Mouse (Mus musculus): ENCODE results near the gene Tbc1d22a. TPM values are rescaled to one million over a fixed set of nuclear protein-coding genes. Genes with fewer than 3 reads are reported as not detected.
A peak's percentile ranks its signal among the peaks of the same experiment; 100 is the strongest.
"Not testable (repeated sequence)": the region's sequence is repeated elsewhere in the genome, so short reads cannot be mapped to it uniquely, and the experiment has no call there.

The Tbc1d22a gene
- total RNA-seq, 2 experiments from 2014 or later: 23.2 to 24.5 TPM

GRCm38 (mm10) chr15:86177703-86178251 lies 36.5 kb upstream of the Tbc1d22a start:
- DNase-seq (ENCODE audit: low spot score in 2 of 2); intact Hi-C loops (cut with DNase I): not testable (repeated sequence)

DNA sequence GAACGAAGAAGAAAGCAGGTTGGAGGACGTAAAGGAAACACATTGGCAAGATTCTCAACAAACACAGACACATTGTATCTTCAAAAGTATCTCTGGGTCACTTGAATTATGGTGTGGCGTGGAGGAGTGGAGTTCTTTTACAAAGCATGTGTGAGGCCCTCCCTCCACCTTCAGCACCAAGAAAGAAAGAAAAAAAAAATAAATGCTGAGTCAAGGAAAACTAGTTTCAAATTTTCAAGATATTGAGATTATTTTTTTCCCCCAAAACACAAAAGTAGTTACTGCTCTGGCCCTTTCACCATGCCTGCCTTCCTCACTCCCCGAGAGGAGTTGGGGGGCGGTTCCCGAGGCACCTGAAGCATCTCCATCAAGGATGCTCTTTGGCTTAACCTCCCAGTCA lies 35.7 kb upstream of the Tbc1d22a start:
- no peak for DNase-seq (ENCODE audit: low spot score in 2 of 2)
- intact Hi-C loops (cut with DNase I): no loop called here

GRCm38 (mm10) chr15:86180427-86180826 lies 33.8 kb upstream of the Tbc1d22a start:
- intact Hi-C loops (cut with DNase I): no loop called here
- no peak for DNase-seq (ENCODE audit: low spot score in 2 of 2)

- DNase-seq (ENCODE audit: low spot score in 2 of 2); intact Hi-C loops (cut with DNase I): not testable (repeated sequence)
Observed at GRCm38 (mm10) chr15:86181321-86181720, 32.9 kb upstream of the Tbc1d22a start.

GRCm38 (mm10) chr15:86181941-86182439 lies 32.3 kb upstream of the Tbc1d22a start:
- intact Hi-C loops (cut with DNase I): no loop called here
- DNase-seq (ENCODE audit: low spot score in 2 of 2): peak; percentile 33 to 50

DNA sequence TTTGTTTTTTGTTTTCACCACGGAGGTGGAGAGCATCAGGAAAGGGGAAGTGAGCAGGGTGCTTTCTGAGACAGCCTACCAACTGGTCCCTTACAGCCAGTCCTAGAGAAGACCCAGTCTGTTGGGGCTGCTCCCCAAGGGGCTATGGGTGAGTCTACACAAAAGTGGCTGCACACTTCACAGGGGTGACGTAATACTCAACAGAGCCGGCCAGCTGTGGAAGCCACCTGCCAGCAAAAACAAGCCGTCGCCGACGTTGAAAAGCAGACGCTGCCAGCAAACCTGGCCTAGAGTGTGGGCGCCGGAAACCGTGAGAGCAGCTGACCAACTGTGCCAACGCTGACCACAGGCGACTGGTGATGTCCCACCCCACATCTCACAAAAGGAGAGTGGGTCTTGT lies 31.6 kb upstream of the Tbc1d22a start:
- DNase-seq (ENCODE audit: low spot score in 2 of 2): peak; percentile 54 to 67
- intact Hi-C loops (cut with DNase I): no loop called here

DNA sequence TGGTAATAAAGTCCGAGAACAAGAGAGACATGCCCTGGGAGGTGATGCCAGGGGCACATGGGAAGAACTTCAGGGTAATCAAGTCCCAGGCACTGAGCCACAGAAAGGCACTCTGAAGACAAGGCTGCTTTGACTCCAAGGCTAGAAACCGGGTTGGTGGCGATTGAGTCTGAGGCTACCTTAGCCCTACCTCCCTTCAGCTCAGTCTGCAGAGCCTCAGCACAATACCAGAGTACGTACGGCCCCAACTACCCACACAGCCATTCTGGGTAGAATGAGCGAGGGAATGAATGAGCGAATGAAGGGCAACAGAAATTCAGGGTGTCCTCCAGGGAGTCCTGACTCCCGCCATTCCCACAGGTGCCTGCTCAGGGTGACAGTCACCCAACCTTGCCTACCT lies 30.8 kb upstream of the Tbc1d22a start:
- intact Hi-C loops (cut with DNase I): no loop called here
- DNase-seq (ENCODE audit: low spot score in 2 of 2): no peak

DNA sequence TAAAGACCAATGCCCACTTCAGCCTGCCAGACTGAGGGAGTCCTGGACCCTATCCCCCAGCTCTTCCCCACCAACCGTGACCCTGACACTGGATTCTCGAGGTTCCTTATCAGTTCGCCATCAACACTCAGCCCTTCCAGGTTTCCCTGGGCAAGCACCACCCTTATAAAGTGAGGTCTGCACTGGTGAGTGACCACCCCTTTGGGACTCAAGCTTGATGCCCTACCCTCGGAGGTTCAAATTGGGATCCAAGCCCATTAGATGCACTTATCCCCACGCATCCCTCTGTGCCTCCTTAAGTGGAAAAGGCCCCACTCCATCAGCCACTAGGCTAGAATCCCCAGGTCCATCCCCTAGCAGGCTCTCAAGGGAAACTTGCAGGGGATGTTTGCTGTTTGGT lies 30.2 kb upstream of the Tbc1d22a start:
- no peak for DNase-seq (ENCODE audit: low spot score in 2 of 2)
- intact Hi-C loops (cut with DNase I): no loop called here

DNA sequence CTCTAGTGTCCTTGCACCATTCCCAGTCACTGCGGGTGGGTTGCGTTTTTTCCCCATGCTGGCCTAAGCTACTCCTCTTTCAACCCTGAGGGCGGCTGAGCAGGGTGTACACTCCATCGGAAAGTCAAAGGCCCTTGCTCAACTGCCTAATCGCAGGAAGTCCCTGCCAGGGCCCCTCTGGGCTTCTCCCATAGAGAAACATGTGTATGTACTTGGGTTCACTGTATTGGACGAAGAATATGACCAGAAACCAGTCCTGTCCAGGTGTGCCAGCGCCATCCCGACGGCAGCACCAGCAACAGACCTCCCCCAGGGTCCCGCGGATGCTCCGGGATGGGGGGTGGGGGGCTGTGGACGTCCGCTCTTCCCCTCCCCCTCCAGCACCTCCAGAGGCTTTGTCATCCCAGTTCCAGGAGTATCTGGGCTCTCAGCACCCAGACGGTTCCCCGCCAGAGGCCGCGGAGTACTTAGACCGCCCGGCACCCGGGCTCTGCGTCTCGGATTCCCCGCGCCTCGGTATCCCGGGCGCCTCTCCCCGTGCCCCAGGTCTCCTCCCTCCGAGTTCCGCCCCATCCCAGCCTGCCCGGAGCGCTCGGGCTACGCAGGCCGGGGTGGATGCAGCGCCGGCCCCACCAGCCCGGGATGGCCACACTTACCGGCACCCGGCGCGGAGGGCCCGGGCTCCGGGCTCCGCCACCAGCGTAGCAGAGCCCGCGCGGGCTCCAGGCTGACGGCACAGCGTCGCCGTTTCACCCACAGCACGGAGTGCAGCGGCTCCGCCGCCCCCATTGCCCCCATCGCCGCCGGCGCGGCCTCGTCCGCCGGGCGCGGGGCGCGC lies 29.2 kb upstream of the Tbc1d22a start:
- intact Hi-C loops (cut with DNase I): loop anchor here (5.0 kb wide), 1 partner anchor 42 kb away; no protein-coding TSS in a partner anchor
- DNase-seq (ENCODE audit: low spot score in 2 of 2): peak; percentile 32 to 45

GRCm38 (mm10) chr15:86185689-86186569 lies 28.3 kb upstream of the Tbc1d22a start, which contains the start of gene Cerk:
TSS of gene Cerk (minus strand) at chr15:86186141.
- intact Hi-C loops (cut with DNase I): loop anchor here (5.0 kb wide), 1 partner anchor 41 kb away; no protein-coding TSS in a partner anchor
- DNase-seq (ENCODE audit: low spot score in 2 of 2): peak; percentile 62 to 81

GRCm38 (mm10) chr15:86186686-86187085 lies 27.6 kb upstream of the Tbc1d22a start:
- DNase-seq (ENCODE audit: low spot score in 2 of 2): no peak
- intact Hi-C loops (cut with DNase I): loop anchor here (5.0 kb wide), 1 partner anchor 41 kb away; no protein-coding TSS in a partner anchor

- peak in 1 of 2 experiments; percentile 21 for DNase-seq (ENCODE audit: low spot score in 2 of 2)
- intact Hi-C loops (cut with DNase I): loop anchor here (5.0 kb wide), 1 partner anchor 39 kb away; no protein-coding TSS in a partner anchor
Observed at GRCm38 (mm10) chr15:86188186-86188585, 26.1 kb upstream of the Tbc1d22a start.

DNA sequence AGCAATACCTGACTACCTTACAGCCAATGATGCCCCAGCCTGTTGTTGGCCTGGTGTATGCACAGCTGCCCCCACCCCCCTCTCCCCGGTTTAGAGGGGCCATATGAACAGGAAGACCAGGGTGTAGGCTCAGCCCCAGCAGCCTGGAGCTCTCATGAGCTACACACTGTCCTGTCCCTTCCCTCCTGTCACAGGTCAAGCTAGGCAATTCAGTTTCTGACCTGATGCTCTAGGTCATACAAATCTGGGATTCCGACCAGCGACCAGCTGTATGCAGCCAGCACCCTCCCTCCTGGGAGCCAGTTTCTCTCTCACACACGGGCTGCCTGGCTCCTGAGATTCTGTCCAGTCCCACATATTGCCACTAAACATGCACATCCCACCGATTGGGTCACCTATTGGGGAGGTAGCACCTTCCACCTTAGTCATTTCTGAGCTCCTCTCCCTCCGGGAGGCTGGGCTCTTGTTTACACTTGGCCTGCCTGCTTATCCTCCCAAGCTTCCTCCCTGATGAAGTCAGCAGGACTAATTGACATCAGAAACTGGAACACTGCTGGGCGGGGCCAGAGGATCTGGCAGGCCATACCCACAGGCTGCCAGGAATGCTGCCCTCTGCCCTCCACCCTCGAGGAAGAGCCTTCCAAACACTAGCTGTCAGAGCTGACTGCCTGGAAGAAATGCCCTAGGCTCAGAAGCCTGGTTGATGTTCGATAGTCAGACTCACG lies 25.4 kb upstream of the Tbc1d22a start:
- DNase-seq (ENCODE audit: low spot score in 2 of 2): peak; percentile 34 to 54

DNA sequence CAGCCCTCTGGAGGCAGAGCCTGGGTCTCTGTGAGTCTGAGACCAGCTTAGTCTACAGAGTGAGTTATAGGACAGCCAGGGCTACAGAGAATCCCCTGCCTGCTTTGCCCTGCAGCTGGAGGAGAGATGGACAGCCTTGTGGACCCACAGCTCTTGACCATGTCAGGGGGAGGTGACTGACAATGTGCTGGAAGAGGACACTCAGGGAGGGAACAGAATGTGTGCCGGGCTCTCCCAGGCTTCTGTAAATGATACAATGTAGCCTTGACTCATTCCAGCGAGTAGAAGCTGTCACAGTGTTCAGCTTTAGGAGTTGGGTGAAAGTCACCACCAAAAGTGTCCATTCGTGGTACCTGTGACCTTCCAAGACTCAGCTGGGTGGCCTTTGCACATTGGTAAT lies 23.9 kb upstream of the Tbc1d22a start:
- DNase-seq (ENCODE audit: low spot score in 2 of 2): no peak
- intact Hi-C loops (cut with DNase I): no loop called here

More for the DNA sequence above, 25.4 kb upstream of the Tbc1d22a start:
- intact Hi-C loops (cut with DNase I): loop anchor here (5.0 kb wide), 1 partner anchor 38 kb away; no protein-coding TSS in a partner anchor

- no peak for DNase-seq (ENCODE audit: low spot score in 2 of 2)
- intact Hi-C loops (cut with DNase I): no loop called here
Observed at GRCm38 (mm10) chr15:86191505-86191904, 22.8 kb upstream of the Tbc1d22a start.

DNA sequence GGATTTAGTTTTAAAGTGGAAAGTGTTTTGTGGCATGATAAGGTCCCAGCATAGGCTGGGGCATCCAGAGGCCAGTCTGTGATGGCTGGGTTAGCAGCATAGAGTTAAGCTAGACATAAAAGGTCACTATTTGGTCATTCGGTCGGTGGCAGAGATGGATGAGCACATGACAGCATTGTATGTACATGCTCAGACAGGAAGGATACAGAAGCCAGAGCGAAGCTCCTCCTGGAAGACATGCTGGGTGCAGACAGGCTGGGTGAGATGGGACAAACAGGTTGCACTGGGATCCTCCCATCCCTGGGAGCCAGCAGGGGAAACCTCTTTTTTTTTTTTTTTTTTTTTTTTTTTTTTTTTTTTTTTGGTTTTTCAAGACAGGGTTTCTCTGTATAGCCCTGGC lies 22.3 kb upstream of the Tbc1d22a start:
- no peak for DNase-seq (ENCODE audit: low spot score in 2 of 2)
- intact Hi-C loops (cut with DNase I): no loop called here

GRCm38 (mm10) chr15:86194676-86195453 lies 19.4 kb upstream of the Tbc1d22a start:
- DNase-seq (ENCODE audit: low spot score in 2 of 2); intact Hi-C loops (cut with DNase I): not testable (repeated sequence)

- DNase-seq (ENCODE audit: low spot score in 2 of 2): no peak
- intact Hi-C loops (cut with DNase I): no loop called here
Observed at GRCm38 (mm10) chr15:86199052-86199451, 15.2 kb upstream of the Tbc1d22a start.
